ENCODE assay signal across 8 mouse cellular contexts in genomic region chr8:116814118-116814851, GRCm38 (mm10).
A peak's percentile ranks its signal among the peaks of the same experiment; 100 is the strongest.
DNase-seq lines count a peak whose midpoint lies in the region; ATAC-seq and TF ChIP-seq lines count a peak whose summit lies in the region.

No protein-coding gene starts in this region.

- H3K27ac ChIP-seq in intestine, embryonic 14.5 days (ENCODE audit: low read depth), result no peak overlapping the region
- no peak overlapping the region for H3K27ac ChIP-seq in intestine, postnatal 0 days (ENCODE audit: low read depth, low read length)
- peak overlapping the region; percentile 54 for H3K27ac ChIP-seq in heart, embryonic 15.5 days
- no peak overlapping the region for H3K27ac ChIP-seq in limb, embryonic 14.5 days (replicated peaks; ENCODE audit: low read depth, low read length)

- DNase-seq in intestine, embryonic 14.5 days (ENCODE audit: low spot score), result peak; percentile 55
- DNase-seq in ZHBTc4 (ENCODE audit: low read depth, low spot score), result peak; percentile 35
- peak; percentile 18 for DNase-seq in embryo, embryonic 10 days (ENCODE audit: low spot score)
- DNase-seq in limb, embryonic 14.5 days (ENCODE audit: low spot score), result peak; percentile 67
- DNase-seq in testis, postnatal 14 days (ENCODE audit: low spot score), result peak; percentile 30
- no peak for DNase-seq in B cell, adult 2 months

- no peaks in the 10 kb centered on the region for H3K4me1 ChIP-seq in intestine, embryonic 14.5 days (replicated peaks; ENCODE audit: control insufficient read depth, insufficient read depth, low read length)
- H3K4me1 ChIP-seq in intestine, postnatal 0 days (replicated peaks; ENCODE audit: control insufficient read depth, insufficient read depth, low read length), result no peaks in the 10 kb centered on the region
- H3K4me1 ChIP-seq in heart, embryonic 15.5 days (replicated peaks), result peaks cover 17% of the 10 kb centered on the region
- H3K4me1 ChIP-seq in limb, embryonic 14.5 days (ENCODE audit: control insufficient read depth, insufficient read depth, low read length), result 0 out of 2 replicates have a peak, but pooled peaks cover 6% of the 10 kb centered on the region

- no peak for ATAC-seq in intestine, embryonic 14.5 days (replicated peaks; ENCODE audit: low FRiP score, low TSS enrichment, low read depth)
- ATAC-seq in intestine, postnatal 0 days, result no peak
- ATAC-seq in heart, embryonic 15.5 days (replicated peaks; ENCODE audit: insufficient number of reproducible peaks, insufficient read depth, low FRiP score, low read depth), result peak; percentile 85
- peak; percentile 53; the same call in 1 of the 2 replicates for ATAC-seq in limb, embryonic 14.5 days (ENCODE audit: low FRiP score, low read depth)

- no peak overlapping the region for H3K4me3 ChIP-seq in intestine, embryonic 14.5 days (ENCODE audit: low read depth, low read length)
- no peak overlapping the region for H3K4me3 ChIP-seq in intestine, postnatal 0 days (ENCODE audit: low read depth, low read length)
- peak overlapping the region; percentile 7; the same call in 1 of the 2 replicates for H3K4me3 ChIP-seq in heart, embryonic 15.5 days
- H3K4me3 ChIP-seq in limb, embryonic 14.5 days (replicated peaks; ENCODE audit: low read length), result no peak overlapping the region

- no peak overlapping the region for H3K4me2 ChIP-seq in intestine, embryonic 14.5 days (ENCODE audit: low read length)
- no peak overlapping the region for H3K4me2 ChIP-seq in intestine, postnatal 0 days (replicated peaks; ENCODE audit: low read depth)
- H3K4me2 ChIP-seq in heart, embryonic 15.5 days, result peak overlapping the region; percentile 40
- peak overlapping the region; percentile 5; the same call in 1 of the 2 replicates for H3K4me2 ChIP-seq in limb, embryonic 14.5 days (replicated peaks; ENCODE audit: low read depth, low read length, severe bottlenecking)

- TF ChIP-seq POLR2A in limb, embryonic 14.5 days (IDR thresholded peaks at IDR 0.05; ENCODE audit: borderline replicate concordance, extremely low read depth, insufficient read depth, insufficient read length), result no peak

- no peaks in the 10 kb centered on the region for H3K9me3 ChIP-seq in intestine, embryonic 14.5 days (ENCODE audit: control insufficient read depth, low read length)
- H3K9me3 ChIP-seq in intestine, postnatal 0 days (ENCODE audit: control insufficient read depth), result no peaks in the 10 kb centered on the region
- no peaks in the 10 kb centered on the region for H3K9me3 ChIP-seq in heart, embryonic 15.5 days (replicated peaks)
- no peaks in the 10 kb centered on the region for H3K9me3 ChIP-seq in limb, embryonic 14.5 days (ENCODE audit: control insufficient read depth, low read length)

- no peak overlapping the region for H3K9ac ChIP-seq in intestine, embryonic 14.5 days (ENCODE audit: low read length)
- no peak overlapping the region for H3K9ac ChIP-seq in intestine, postnatal 0 days (ENCODE audit: low read depth, low read length)
- no peak overlapping the region for H3K9ac ChIP-seq in heart, embryonic 15.5 days
- H3K9ac ChIP-seq in limb, embryonic 14.5 days (ENCODE audit: low read depth, low read length, severe bottlenecking), result no peak overlapping the region; the same call in 1 of the 2 replicates

- WGBS in intestine, embryonic 14.5 days, result 36% methylated on average over 10 of the region's 10 CpGs
- 34% methylated on average over 10 of the region's 10 CpGs for WGBS in intestine, postnatal 0 days
- WGBS in heart, embryonic 15.5 days, result 22% methylated on average over 10 of the region's 10 CpGs
- WGBS in limb, embryonic 14.5 days, result 40% methylated on average over 10 of the region's 10 CpGs

- no peak for TF ChIP-seq CTCF in intestine, postnatal 0 days (IDR thresholded peaks at IDR 0.05; ENCODE audit: low read depth)

- H3K27me3 ChIP-seq in intestine, embryonic 14.5 days (replicated peaks; ENCODE audit: control insufficient read depth, insufficient read depth, low read length), result no peaks in the 10 kb centered on the region
- H3K27me3 ChIP-seq in intestine, postnatal 0 days (replicated peaks; ENCODE audit: control insufficient read depth, insufficient read depth, low read length), result no peaks in the 10 kb centered on the region
- no peaks in the 10 kb centered on the region for H3K27me3 ChIP-seq in heart, embryonic 15.5 days
- no peaks in the 10 kb centered on the region for H3K27me3 ChIP-seq in limb, embryonic 14.5 days (ENCODE audit: control insufficient read depth, insufficient read depth, low read length)

- H3K36me3 ChIP-seq in intestine, embryonic 14.5 days (ENCODE audit: control insufficient read depth, insufficient read depth, low read length), result no peaks in the 10 kb centered on the region
- no peaks in the 10 kb centered on the region for H3K36me3 ChIP-seq in intestine, postnatal 0 days (ENCODE audit: control insufficient read depth, insufficient read depth)
- H3K36me3 ChIP-seq in heart, embryonic 15.5 days, result no peaks in the 10 kb centered on the region
- H3K36me3 ChIP-seq in limb, embryonic 14.5 days (ENCODE audit: control insufficient read depth, insufficient read depth, low read length), result no peaks in the 10 kb centered on the region

Comparison
In these comparisons a context has a peak if more than half of its experiments do, and no peak if none do; other contexts are left out.
1. ATAC-seq: peak in heart, embryonic 15.5 days (single experiment) and limb, embryonic 14.5 days (single experiment); none in intestine, embryonic 14.5 days (single experiment) and intestine, postnatal 0 days (single experiment).
2. DNase-seq: peak in intestine, embryonic 14.5 days (single experiment), ZHBTc4 (single experiment), embryo, embryonic 10 days (single experiment), limb, embryonic 14.5 days (single experiment) and testis, postnatal 14 days (single experiment); none in B cell, adult 2 months (0 of 2).
3. H3K4me2 ChIP-seq: peak in heart, embryonic 15.5 days (single experiment) and limb, embryonic 14.5 days (single experiment); none in intestine, embryonic 14.5 days (single experiment) and intestine, postnatal 0 days (single experiment).